Mouse (Mus musculus) embryonic facial prominence, embryonic 11.5 days (tissue): ENCODE measurements at regions not wholly inside any gene's neighbourhood (a gene's known extent, or its start where the extent isn't known, plus 50 kb on each side); places are given as distances from the start of the nearest gene placed in this dataset.
"Not testable (repeated sequence)": the region's sequence is repeated elsewhere in the genome, so short reads cannot be mapped to it uniquely, and the experiment has no call there.

Source experiments
- ATAC-seq: fragments of 200-750 bp; cut with Nextera tagmentation; replicated peaks from 2 replicates; pipeline ENCODE4 v1.8.0; 2017; ENCODE audit warnings: low read depth; ENCODE audit not compliant: insufficient number of reproducible peaks, low FRiP score, low TSS enrichment
- DNase-seq: peaks from one replicate; pipeline ENCODE4 v3.0.0-alpha.2; 2015; ENCODE audit warnings: low spot score
- H3K27ac ChIP-seq: fragments of 300-500 bp; sonication (generic); replicated peaks from 2 replicates; pipeline ENCODE4 v1.5.1; 2014; ENCODE audit warnings: mild to moderate bottlenecking, low read depth, low read length, control low read depth
- H3K27me3 ChIP-seq: fragments of 300-500 bp; sonication (generic); 2 replicates; pipeline ENCODE4 v1.6.1; 2014; ENCODE audit warnings: mild to moderate bottlenecking, low read length, moderate library complexity, mixed read lengths; ENCODE audit not compliant: control insufficient read depth, insufficient read depth
- H3K36me3 ChIP-seq: fragments of 300-500 bp; sonication (generic); replicated peaks from 2 replicates; pipeline ENCODE4 v1.6.1; 2014; ENCODE audit warnings: low read depth, mild to moderate bottlenecking, low read length, moderate library complexity, mixed read lengths; ENCODE audit not compliant: control insufficient read depth, insufficient read depth
- H3K4me1 ChIP-seq: fragments of 300-500 bp; sonication (generic); 2 replicates; pipeline ENCODE4 v1.6.1; 2014; ENCODE audit warnings: low read length, mixed read lengths; ENCODE audit not compliant: control insufficient read depth, insufficient read depth
- H3K4me2 ChIP-seq: fragments of 300-500 bp; sonication (generic); 2 replicates; pipeline ENCODE4 v1.6.1; 2014; ENCODE audit warnings: low read depth, mild to moderate bottlenecking, control low read depth, low read length, moderate library complexity
- H3K4me3 ChIP-seq: fragments of 300-500 bp; sonication (generic); 2 replicates; pipeline ENCODE4 v1.5.1; 2014; ENCODE audit warnings: low read depth, low read length, control low read depth
- H3K9ac ChIP-seq: fragments of 300-500 bp; sonication (generic); replicated peaks from 2 replicates; pipeline ENCODE4 v1.6.1; 2014; ENCODE audit warnings: mild to moderate bottlenecking, control low read depth, low read length
- H3K9me3 ChIP-seq: fragments of 300-500 bp; sonication (generic); replicated peaks from 2 replicates; pipeline ENCODE4 v1.6.1; 2016; ENCODE audit warnings: mild to moderate bottlenecking, low read length, inconsistent platforms, mixed read lengths; ENCODE audit not compliant: control insufficient read depth
- whole genome bisulfite sequencing: fragments of 180-500 bp; shearing (Covaris S2); extraction: QIAGEN DNeasy Blood & Tissue Kit; methylation state at CpG from one replicate; pipeline ENCODE4 v1.1.7; 2014; 5-methylcytosine and 5-hydroxymethylcytosine counted together

- H3K27me3 ChIP-seq: no peaks in the 10 kb centered on the region
- no peak overlapping the region for H3K4me2 ChIP-seq
- no peaks in the 10 kb centered on the region for H3K4me1 ChIP-seq
- H3K9ac ChIP-seq: no peak overlapping the region
- DNase-seq (no peak), ATAC-seq (no peak)
- no peaks in the 10 kb centered on the region for H3K9me3 ChIP-seq
- H3K4me3 ChIP-seq: no peak overlapping the region
- no peak overlapping the region for H3K27ac ChIP-seq
- no peaks in the 10 kb centered on the region for H3K36me3 ChIP-seq
- WGBS: 73% methylated on average over 4 of the region's 4 CpGs
Observed at GRCm38 (mm10) chr15:38425506-38425905, 1000.2 kb downstream of the 4930447A16Rik start.

- H3K9me3 ChIP-seq: no peaks in the 10 kb centered on the region
- H3K4me3 ChIP-seq: no peak overlapping the region
- no peaks in the 10 kb centered on the region for H3K36me3 ChIP-seq
- no peak overlapping the region for H3K4me2 ChIP-seq
- no peaks in the 10 kb centered on the region for H3K27me3 ChIP-seq
- WGBS: 29% methylated on average over 1 of the region's 1 CpGs
- no peak overlapping the region for H3K9ac ChIP-seq
- no peak overlapping the region for H3K27ac ChIP-seq
- no peak for ATAC-seq
- DNase-seq: no peak
- no peaks in the 10 kb centered on the region for H3K4me1 ChIP-seq
Observed at GRCm38 (mm10) chr15:38427966-38428365, 1002.6 kb downstream of the 4930447A16Rik start.

GRCm38 (mm10) chr15:38431668-38432067, 1006.3 kb downstream of the 4930447A16Rik start:
- no peak overlapping the region for H3K4me3 ChIP-seq
- no peaks in the 10 kb centered on the region for H3K27me3 ChIP-seq
- H3K9me3 ChIP-seq: no peaks in the 10 kb centered on the region; the same call in 1 of the 2 replicates
- no peak overlapping the region for H3K9ac ChIP-seq
- 74% methylated on average over 2 of the region's 2 CpGs for WGBS
- H3K27ac ChIP-seq: no peak overlapping the region
- ATAC-seq (no peak), DNase-seq (no peak)
- H3K36me3 ChIP-seq: no peaks in the 10 kb centered on the region
- H3K4me1 ChIP-seq: no peaks in the 10 kb centered on the region
- H3K4me2 ChIP-seq: no peak overlapping the region

GRCm38 (mm10) chr15:38433386-38433785, 1008.0 kb downstream of the 4930447A16Rik start:
- Histone ChIP-seq H3K4me3 (no peak overlapping the region), H3K4me2 (no peak overlapping the region), H3K27me3 (no peaks in the 10 kb centered on the region), H3K9ac (no peak overlapping the region), H3K4me1 (no peaks in the 10 kb centered on the region), H3K36me3 (no peaks in the 10 kb centered on the region), H3K9me3 (no peaks in the 10 kb centered on the region; the same call in 1 of the 2 replicates), H3K27ac (no peak overlapping the region)
- DNase-seq: no peak
- 86% methylated on average over 7 of the region's 7 CpGs for WGBS
- no peak for ATAC-seq

- not testable (repeated sequence) for H3K9ac ChIP-seq, H3K4me2 ChIP-seq, ATAC-seq, DNase-seq, H3K4me1 ChIP-seq, H3K9me3 ChIP-seq, H3K36me3 ChIP-seq, H3K27me3 ChIP-seq, H3K4me3 ChIP-seq, H3K27ac ChIP-seq
- WGBS: 84% methylated on average over 2 of the region's 2 CpGs
Observed at GRCm38 (mm10) chr15:38434239-38434638, 1008.9 kb downstream of the 4930447A16Rik start.
